In genomic region chr8:40084129-40084528, GRCm38 (mm10) we compare ENCODE assay signal across 26 mouse cellular contexts.
DNase-seq lines count a peak whose midpoint lies in the region; ATAC-seq lines count a peak whose summit lies in the region.
"Had no signal": no experiment of that assay in that cellular context is flagged by ENCODE, and none has a peak within 500 bp of the region (broad histone marks: within the 10 kb centered on the region; RNA-seq: fewer than 3 reads in every experiment).

No protein-coding gene starts in this region.

- no peak for ATAC-seq in embryonic facial prominence, embryonic 11.5 days (replicated peaks; ENCODE audit: insufficient number of reproducible peaks, low FRiP score, low TSS enrichment, low read depth)
- ATAC-seq: activated CD4-positive, CD25-positive, alpha-beta regulatory T cell, adult 4 months; CD4-positive, CD25-positive, alpha-beta regulatory T cell, adult 4 months; forebrain, embryonic 13.5 days; forebrain, embryonic 15.5 days; forebrain, postnatal 0 days had no signal

- H3K9me3 ChIP-seq in embryonic facial prominence, embryonic 11.5 days (replicated peaks; ENCODE audit: control insufficient read depth, low read length), result no peaks in the 10 kb centered on the region
- no peaks in the 10 kb centered on the region for H3K9me3 ChIP-seq in embryonic facial prominence, embryonic 10.5 days
- H3K9me3 ChIP-seq: embryonic facial prominence, embryonic 13.5 days; forebrain, embryonic 13.5 days; forebrain, embryonic 15.5 days; G1E had no signal

- H3K4me1 ChIP-seq in embryonic facial prominence, embryonic 11.5 days (ENCODE audit: control insufficient read depth, insufficient read depth, low read length), result no peaks in the 10 kb centered on the region
- no peaks in the 10 kb centered on the region for H3K4me1 ChIP-seq in embryonic facial prominence, embryonic 10.5 days
- H3K4me1 ChIP-seq: embryonic facial prominence, embryonic 13.5 days; forebrain, embryonic 13.5 days; forebrain, embryonic 15.5 days had no signal

- no peak overlapping the region for H3K9ac ChIP-seq in embryonic facial prominence, embryonic 11.5 days (replicated peaks; ENCODE audit: low read length)
- H3K9ac ChIP-seq: embryonic facial prominence, embryonic 13.5 days; forebrain, embryonic 13.5 days; forebrain, embryonic 15.5 days; forebrain, postnatal 0 days had no signal

- no peaks in the 10 kb centered on the region for H3K27me3 ChIP-seq in embryonic facial prominence, embryonic 11.5 days (ENCODE audit: control insufficient read depth, insufficient read depth, low read length)
- H3K27me3 ChIP-seq in embryonic facial prominence, embryonic 10.5 days (replicated peaks; ENCODE audit: low read depth, poor library complexity, severe bottlenecking), result no peaks in the 10 kb centered on the region
- H3K27me3 ChIP-seq: CH12.LX; embryonic facial prominence, embryonic 13.5 days; forebrain, embryonic 13.5 days; forebrain, embryonic 15.5 days had no signal

- no peak overlapping the region for H3K4me2 ChIP-seq in embryonic facial prominence, embryonic 11.5 days (ENCODE audit: low read depth, low read length)
- H3K4me2 ChIP-seq: embryonic facial prominence, embryonic 13.5 days; forebrain, embryonic 13.5 days; forebrain, embryonic 15.5 days had no signal

- no peak overlapping the region for H3K27ac ChIP-seq in embryonic facial prominence, embryonic 11.5 days (replicated peaks; ENCODE audit: low read depth, low read length)
- no peak overlapping the region for H3K27ac ChIP-seq in embryonic facial prominence, embryonic 10.5 days (replicated peaks)
- H3K27ac ChIP-seq: embryonic facial prominence, embryonic 13.5 days; forebrain, embryonic 13.5 days; forebrain, embryonic 15.5 days had no signal

- H3K4me3 ChIP-seq in embryonic facial prominence, embryonic 11.5 days (ENCODE audit: low read depth, low read length), result no peak overlapping the region
- H3K4me3 ChIP-seq in embryonic facial prominence, embryonic 10.5 days, result no peak overlapping the region
- H3K4me3 ChIP-seq: embryonic facial prominence, embryonic 13.5 days; forebrain, embryonic 13.5 days; forebrain, embryonic 15.5 days had no signal

- H3K36me3 ChIP-seq in embryonic facial prominence, embryonic 11.5 days (replicated peaks; ENCODE audit: control insufficient read depth, insufficient read depth, low read depth, low read length), result no peaks in the 10 kb centered on the region
- H3K36me3 ChIP-seq in embryonic facial prominence, embryonic 10.5 days (replicated peaks), result no peaks in the 10 kb centered on the region
- H3K36me3 ChIP-seq: embryonic facial prominence, embryonic 13.5 days; forebrain, embryonic 15.5 days; G1E had no signal

- 63% methylated on average over 1 of the region's 1 CpGs for WGBS in embryonic facial prominence, embryonic 11.5 days
- WGBS in embryonic facial prominence, embryonic 10.5 days, result 56% methylated on average over 1 of the region's 1 CpGs

- DNase-seq in embryonic facial prominence, embryonic 11.5 days (ENCODE audit: low spot score), result peak; percentile 6
- no peak for DNase-seq in embryonic facial prominence, embryonic 10.5 days (ENCODE audit: low spot score)
- peak; percentile 2 for DNase-seq in lung, postnatal 25 days (ENCODE audit: low spot score)
- DNase-seq in lung, adult 18-20 months, result no peak
- peak; percentile 1 for DNase-seq in brain, adult 2 months (ENCODE audit: low read depth, low spot score)
- DNase-seq in left cerebral cortex, postnatal 25 days (ENCODE audit: low spot score in 2 of 2), result no peak
- DNase-seq in urinary bladder, adult 2 months (ENCODE audit: low spot score), result no peak
- DNase-seq: adrenal gland, adult 8-10 months; adrenal gland, postnatal 14 days; adrenal gland, postnatal 36 days; B cell, adult 2 months; cerebellum, adult 11 months; cerebellum, adult 18-20 months; cerebellum, adult 8-10 months; cerebellum, adult 9-11 months; cerebellum, postnatal 14 days; cerebellum, postnatal 36 days; embryo, embryonic 11 days; forebrain, postnatal 0 days had no signal

- intact Hi-C loops in left cerebral cortex, postnatal 25 days (cut with DNase I), result no loop called here

Comparison
In these comparisons a context has a peak if more than half of its experiments do, and no peak if none do; other contexts are left out.
1. DNase-seq: peak in embryonic facial prominence, embryonic 11.5 days (single experiment), lung, postnatal 25 days (single experiment) and brain, adult 2 months (single experiment); none in embryonic facial prominence, embryonic 10.5 days (single experiment), lung, adult 18-20 months (0 of 2), left cerebral cortex, postnatal 25 days (0 of 2) and urinary bladder, adult 2 months (single experiment).